Mouse (Mus musculus) C2C12 (cell line): ENCODE data around the gene Tedc2.

ENCODE experiments used
- CEBPB ChIP-seq: IDR thresholded peaks from one replicate; pipeline ENCODE4 v1.6.1; 2011; ENCODE audit warnings: low read depth, mild to moderate bottlenecking, control low read depth, moderate library complexity
- CTCF ChIP-seq: IDR thresholded peaks from one replicate; pipeline ENCODE4 v1.5.1; 2011; ENCODE audit not compliant: control insufficient read depth, insufficient read depth, insufficient read length
- FOSL1 ChIP-seq: IDR thresholded peaks from one replicate; pipeline ENCODE4 v1.8.0; 2011; ENCODE audit warnings: mild to moderate bottlenecking, low read length; ENCODE audit not compliant: poor library complexity, insufficient read depth, severe bottlenecking
- MAX ChIP-seq: IDR thresholded peaks from one replicate; pipeline ENCODE4 v1.6.1; 2011; ENCODE audit warnings: mild to moderate bottlenecking, control low read depth
- MYOD1 ChIP-seq: IDR thresholded peaks from one replicate; pipeline ENCODE4 v1.6.1; 2011; ENCODE audit warnings: low read depth; ENCODE audit not compliant: control insufficient read depth, insufficient read length
- USF1 ChIP-seq: IDR thresholded peaks from one replicate; pipeline ENCODE4 v1.6.1; 2011; ENCODE audit warnings: low read depth, mild to moderate bottlenecking, control low read depth, moderate library complexity

DNA sequence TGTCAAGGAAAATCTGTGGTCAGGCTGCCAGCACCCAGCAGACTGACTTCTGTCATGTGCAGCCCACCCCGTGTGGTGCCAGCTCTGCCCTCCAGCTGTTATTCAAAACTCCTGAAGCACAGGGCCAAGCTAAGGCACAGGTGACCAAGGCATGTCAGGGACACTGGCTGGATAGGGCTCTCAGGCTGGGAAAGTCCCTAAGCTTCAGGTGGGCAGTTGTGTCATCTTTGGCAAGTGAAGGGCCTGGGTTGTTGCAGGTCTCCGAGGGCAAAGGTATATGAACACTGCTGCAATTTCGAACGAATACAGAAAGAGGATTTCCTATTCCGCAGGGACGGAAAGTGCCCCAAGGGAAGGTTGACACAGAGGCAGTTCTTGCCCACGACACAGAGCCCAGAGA, 15.8 kb downstream of the Tedc2 start:
- no peak for TF ChIP-seq CEBPB
- no peak for TF ChIP-seq CTCF
- no peak for TF ChIP-seq MAX
- no peak for TF ChIP-seq MYOD1
- no peak for TF ChIP-seq USF1
- no peak for TF ChIP-seq FOSL1
